Mouse (Mus musculus) embryonic facial prominence, embryonic 14.5 days (tissue): ENCODE measurements at regions not wholly inside any gene's neighbourhood (a gene's known extent, or its start where the extent isn't known, plus 50 kb on each side); places are given as distances from the start of the nearest gene placed in this dataset.
A peak's percentile ranks its signal among the peaks of the same experiment; 100 is the strongest.
"Not testable (repeated sequence)": the region's sequence is repeated elsewhere in the genome, so short reads cannot be mapped to it uniquely, and the experiment has no call there.

Experiments
- ATAC-seq: fragments of 200-750 bp; cut with Nextera tagmentation; 2 replicates; pipeline ENCODE4 v1.8.0; 2017; ENCODE audit warnings: low read depth, moderate number of reproducible peaks, moderate TSS enrichment
- DNase-seq: peaks from one replicate; pipeline ENCODE4 v3.0.0-alpha.2; 2015; ENCODE audit warnings: low spot score
- H3K27ac ChIP-seq: fragments of 300-500 bp; sonication (generic); replicated peaks from 2 replicates; pipeline ENCODE4 v1.5.1; 2014; ENCODE audit warnings: low read depth, mild to moderate bottlenecking, low read length, moderate library complexity
- H3K27me3 ChIP-seq: fragments of 300-500 bp; sonication (generic); replicated peaks from 2 replicates; pipeline ENCODE4 v1.6.1; 2014; ENCODE audit warnings: low read length; ENCODE audit not compliant: control insufficient read depth, insufficient read depth
- H3K36me3 ChIP-seq: fragments of 300-500 bp; sonication (generic); 2 replicates; pipeline ENCODE4 v1.6.1; 2014; ENCODE audit warnings: low read length, mixed read lengths; ENCODE audit not compliant: control insufficient read depth, insufficient read depth
- H3K4me1 ChIP-seq: fragments of 300-500 bp; sonication (generic); 2 replicates; pipeline ENCODE4 v1.6.1; 2014; ENCODE audit warnings: antibody characterized with exemption, low read length; ENCODE audit not compliant: control insufficient read depth, insufficient read depth
- H3K4me2 ChIP-seq: fragments of 300-500 bp; sonication (generic); 2 replicates; pipeline ENCODE4 v1.6.1; 2014; ENCODE audit warnings: low read depth, mild to moderate bottlenecking, low read length, moderate library complexity, mixed read lengths
- H3K4me3 ChIP-seq: fragments of 300-500 bp; sonication (generic); 2 replicates; pipeline ENCODE4 v1.5.1; 2014; ENCODE audit warnings: low read depth, mild to moderate bottlenecking, low read length
- H3K9ac ChIP-seq: fragments of 300-500 bp; sonication (generic); 2 replicates; pipeline ENCODE4 v1.6.1; 2014; ENCODE audit warnings: low read depth, mild to moderate bottlenecking, low read length, moderate library complexity, mixed read lengths
- H3K9me3 ChIP-seq: fragments of 300-500 bp; sonication (generic); 2 replicates; pipeline ENCODE4 v1.6.1; 2016; ENCODE audit warnings: low read length; ENCODE audit not compliant: control insufficient read depth
- whole genome bisulfite sequencing: fragments of 180-500 bp; shearing (Covaris S2); extraction: QIAGEN DNeasy Blood & Tissue Kit; methylation state at CpG from one replicate; pipeline ENCODE4 v1.1.7; 2014; 5-methylcytosine and 5-hydroxymethylcytosine counted together

DNA sequence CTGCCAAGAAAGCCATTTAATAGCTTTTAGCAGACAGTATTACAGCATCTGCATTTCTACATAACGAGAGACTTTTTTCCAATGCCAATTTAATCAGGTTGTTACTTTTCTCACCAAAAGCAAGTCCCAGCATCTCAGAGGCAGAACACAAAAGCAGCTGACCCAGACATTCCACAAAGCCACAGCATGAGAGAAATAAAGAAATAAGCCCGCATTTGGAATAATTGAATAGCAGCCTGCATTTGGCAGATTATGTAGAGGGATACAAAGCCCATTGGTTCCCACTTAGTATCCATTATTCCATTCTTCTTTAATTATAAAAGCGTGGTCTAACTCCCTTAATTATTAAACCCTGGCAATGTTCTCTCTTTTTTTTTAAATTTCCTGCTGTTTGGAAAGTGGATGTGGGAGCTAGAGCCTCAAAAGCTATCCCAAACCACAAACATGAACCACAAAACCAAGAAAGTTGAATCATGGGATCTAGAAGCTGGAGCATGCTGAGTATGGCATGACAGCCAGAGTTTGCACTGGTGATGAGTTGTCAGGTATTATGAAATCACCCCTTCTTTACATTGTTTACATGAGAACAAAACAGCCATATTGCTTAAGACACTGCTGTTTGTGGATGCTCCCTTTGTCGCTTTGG, 247.8 kb upstream of the Irak1bp1 start:
- ATAC-seq (no peak), DNase-seq (peak; percentile 65)
- no peaks in the 10 kb centered on the region for H3K4me1 ChIP-seq
- no peaks in the 10 kb centered on the region for H3K36me3 ChIP-seq
- H3K4me2 ChIP-seq, result no peak overlapping the region
- H3K9ac ChIP-seq, result no peak overlapping the region
- 61% methylated on average over 4 of the region's 4 CpGs for WGBS
- H3K4me3 ChIP-seq, result no peak overlapping the region
- no peaks in the 10 kb centered on the region for H3K27me3 ChIP-seq
- H3K9me3 ChIP-seq, result no peaks in the 10 kb centered on the region
- H3K27ac ChIP-seq, result no peak overlapping the region

DNA sequence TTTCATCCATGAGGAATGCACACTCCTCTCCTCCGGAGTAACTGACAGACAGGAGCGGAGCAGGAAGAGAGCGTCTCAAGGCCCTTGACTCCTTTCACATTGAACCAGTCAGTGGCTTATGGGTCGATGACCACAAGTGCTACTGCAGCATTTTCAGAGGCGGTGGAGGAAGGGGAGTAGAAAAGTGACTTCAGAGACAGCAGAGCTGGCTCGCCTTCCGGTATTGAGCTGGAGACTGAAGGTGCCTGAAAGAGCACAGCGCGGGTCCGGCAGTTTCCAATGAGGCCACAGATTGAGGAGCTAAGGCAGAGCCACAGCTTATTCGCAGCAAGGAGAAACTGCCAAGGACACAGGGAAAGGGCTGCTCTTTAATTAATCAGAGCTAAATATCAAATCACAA, 220.2 kb upstream of the Irak1bp1 start:
- H3K4me2 ChIP-seq, result no peak overlapping the region
- H3K27me3 ChIP-seq, result no peaks in the 10 kb centered on the region
- H3K9ac ChIP-seq, result no peak overlapping the region
- 70% methylated on average over 11 of the region's 11 CpGs for WGBS
- H3K27ac ChIP-seq, result no peak overlapping the region
- no peaks in the 10 kb centered on the region for H3K36me3 ChIP-seq
- H3K9me3 ChIP-seq, result no peaks in the 10 kb centered on the region
- ATAC-seq (no peak), DNase-seq (no peak)
- no peak overlapping the region for H3K4me3 ChIP-seq
- no peaks in the 10 kb centered on the region for H3K4me1 ChIP-seq

DNA sequence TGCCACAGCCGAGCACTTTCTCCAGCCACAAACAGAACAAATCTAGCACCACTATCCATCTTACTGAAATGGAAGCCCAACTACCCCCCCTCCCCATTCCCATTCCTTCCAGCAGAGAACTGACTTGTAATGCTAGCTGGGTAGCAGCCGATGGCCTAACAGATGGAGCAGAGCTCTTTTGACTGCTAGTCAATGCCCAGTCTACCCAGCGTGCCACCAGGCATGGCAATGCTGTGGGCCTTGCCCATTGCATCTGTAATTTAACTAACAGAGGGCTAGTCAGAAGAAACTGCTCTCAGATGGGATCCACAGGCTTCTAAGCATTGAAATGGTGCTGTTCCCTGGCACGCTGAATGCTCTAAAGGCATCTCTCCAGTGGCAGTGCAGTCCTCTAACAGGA, 219.4 kb upstream of the Irak1bp1 start:
- 76% methylated on average over 4 of the region's 4 CpGs for WGBS
- H3K27me3 ChIP-seq, result no peaks in the 10 kb centered on the region

DNA sequence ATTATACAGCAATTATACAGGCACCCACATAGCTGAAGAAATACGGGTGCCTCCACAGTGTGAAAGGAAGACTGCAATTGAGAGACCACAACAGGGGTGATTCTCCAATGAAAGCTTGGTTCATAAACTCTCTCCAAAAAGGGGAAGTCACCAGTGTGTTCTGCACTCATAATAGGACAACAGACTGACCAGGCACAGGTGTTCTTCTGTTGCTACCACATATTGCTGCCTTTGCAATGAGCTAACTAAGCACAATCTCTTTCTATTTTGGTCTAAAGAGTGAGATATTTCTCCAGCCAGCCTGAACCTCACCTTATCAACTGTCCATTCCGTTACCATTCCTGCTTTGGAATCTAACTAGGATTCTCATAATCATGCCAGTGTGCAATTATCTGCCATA, 216.8 kb upstream of the Irak1bp1 start:
- DNase-seq (no peak), ATAC-seq (no peak)
- Histone ChIP-seq H3K27me3 (no peaks in the 10 kb centered on the region), H3K27ac (no peak overlapping the region), H3K36me3 (no peaks in the 10 kb centered on the region), H3K4me3 (no peak overlapping the region), H3K4me1 (no peaks in the 10 kb centered on the region), H3K4me2 (no peak overlapping the region), H3K9me3 (no peaks in the 10 kb centered on the region), H3K9ac (no peak overlapping the region)
- 81% methylated on average over 2 of the region's 2 CpGs for WGBS

More for the DNA sequence above, 219.4 kb upstream of the Irak1bp1 start:
- Histone ChIP-seq H3K4me3 (no peak overlapping the region), H3K27ac (no peak overlapping the region), H3K9ac (no peak overlapping the region), H3K4me2 (no peak overlapping the region), H3K9me3 (no peaks in the 10 kb centered on the region), H3K36me3 (no peaks in the 10 kb centered on the region), H3K4me1 (no peaks in the 10 kb centered on the region)
- ATAC-seq (no peak), DNase-seq (no peak)

DNA sequence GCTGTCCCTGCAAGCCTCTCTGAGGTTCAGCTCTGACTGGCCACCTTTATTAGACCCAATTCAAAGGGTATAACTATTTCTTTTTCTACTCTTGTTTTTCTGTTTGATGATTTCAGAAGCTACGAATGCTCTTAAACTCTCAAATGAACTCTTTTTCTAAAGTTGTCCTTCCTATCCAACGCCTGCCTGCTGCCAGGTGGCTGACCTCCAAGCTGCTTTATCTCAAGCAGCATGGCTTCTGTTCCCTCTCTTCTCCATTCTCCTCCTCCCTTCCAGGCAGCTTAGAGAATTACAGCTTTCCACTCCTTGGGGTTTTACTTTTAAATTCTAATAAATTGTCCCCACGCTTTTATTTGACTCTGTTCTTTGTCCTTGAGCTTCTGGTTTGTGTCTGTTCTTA, 196.9 kb upstream of the Irak1bp1 start:
- 79% methylated on average over 3 of the region's 3 CpGs for WGBS
- ATAC-seq, result no peak
- H3K27me3 ChIP-seq, result no peaks in the 10 kb centered on the region

DNA sequence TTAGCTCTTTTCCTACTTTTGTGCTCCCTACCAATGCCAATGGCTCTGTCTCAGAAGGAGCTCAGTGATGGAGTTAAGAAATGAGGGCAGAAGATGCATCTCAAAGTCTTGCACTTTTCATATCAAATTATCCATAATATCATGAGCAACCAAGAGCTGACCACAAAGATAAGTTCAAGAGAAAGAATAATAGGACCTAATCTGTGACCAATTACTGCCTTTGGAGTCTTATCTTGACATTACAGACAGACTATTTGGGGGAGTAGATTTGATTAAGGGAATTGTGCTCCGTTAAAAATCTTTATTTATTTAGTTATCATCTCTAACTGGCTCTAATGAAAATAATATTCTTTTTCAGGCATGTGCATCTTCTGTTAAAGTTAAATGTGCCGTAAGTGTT, 189.1 kb upstream of the Irak1bp1 start:
- Histone ChIP-seq H3K4me3 (no peak overlapping the region), H3K27me3 (no peaks in the 10 kb centered on the region), H3K9me3 (no peaks in the 10 kb centered on the region), H3K27ac (no peak overlapping the region), H3K36me3 (no peaks in the 10 kb centered on the region), H3K4me2 (no peak overlapping the region), H3K4me1 (no peaks in the 10 kb centered on the region), H3K9ac (no peak overlapping the region)
- DNase-seq (no peak), ATAC-seq (no peak)
- WGBS, result 80% methylated on average over 2 of the region's 2 CpGs

More for the DNA sequence above, 196.9 kb upstream of the Irak1bp1 start:
- Histone ChIP-seq H3K36me3 (no peaks in the 10 kb centered on the region), H3K27ac (no peak overlapping the region), H3K4me2 (no peak overlapping the region), H3K4me3 (no peak overlapping the region), H3K9me3 (no peaks in the 10 kb centered on the region), H3K4me1 (no peaks in the 10 kb centered on the region), H3K9ac (no peak overlapping the region)
- no peak for DNase-seq

DNA sequence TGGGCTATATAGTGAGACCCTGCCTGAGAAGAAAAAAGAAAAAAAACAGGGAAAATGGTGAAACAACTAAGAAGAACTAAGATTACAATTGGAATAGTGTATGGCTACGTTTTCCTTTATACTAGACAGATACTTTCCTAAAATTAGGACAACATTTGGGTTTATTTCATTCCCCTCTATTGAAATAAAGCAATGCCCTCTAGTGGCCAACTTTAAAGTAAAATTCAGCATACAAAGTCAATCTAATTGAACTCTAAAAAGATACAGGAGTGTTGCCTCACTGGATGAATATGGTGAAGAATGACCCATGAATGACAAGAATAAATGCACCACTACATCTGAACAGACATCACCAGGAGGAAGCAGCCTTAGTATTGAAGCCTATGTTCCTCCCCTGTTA, 185.4 kb upstream of the Irak1bp1 start:
- Histone ChIP-seq H3K4me1 (no peaks in the 10 kb centered on the region), H3K4me3 (no peak overlapping the region), H3K27ac (no peak overlapping the region), H3K9me3 (no peaks in the 10 kb centered on the region), H3K36me3 (no peaks in the 10 kb centered on the region), H3K9ac (no peak overlapping the region), H3K4me2 (no peak overlapping the region), H3K27me3 (no peaks in the 10 kb centered on the region)
- peak; percentile 69 for DNase-seq
- WGBS, result 5% methylated on average over 1 of the region's 1 CpGs
- no peak for ATAC-seq

DNA sequence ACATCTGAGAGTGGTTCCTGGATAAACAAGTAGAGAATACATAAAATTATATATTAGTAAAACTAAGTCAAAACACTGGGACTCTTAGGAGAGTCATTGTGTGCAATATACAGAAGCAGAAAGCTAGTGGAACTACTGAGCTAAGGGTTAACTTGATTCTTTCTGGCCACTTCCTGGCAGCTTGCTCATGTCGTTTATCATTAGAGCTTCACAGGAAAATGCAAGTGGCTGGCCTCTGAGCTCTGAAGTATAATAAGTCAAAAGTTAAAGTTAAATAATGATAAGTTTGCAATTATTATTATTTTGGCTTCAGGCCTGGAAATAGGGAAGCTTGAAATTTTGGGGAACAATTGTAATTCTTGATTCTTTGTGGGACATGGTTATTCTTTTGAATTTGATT, 173.8 kb upstream of the Irak1bp1 start:
- DNase-seq, H3K4me1 ChIP-seq, ATAC-seq, H3K9ac ChIP-seq, H3K27me3 ChIP-seq, H3K4me2 ChIP-seq, H3K27ac ChIP-seq, H3K4me3 ChIP-seq, H3K9me3 ChIP-seq, H3K36me3 ChIP-seq: not testable (repeated sequence)
- 11% methylated on average over 1 of the region's 1 CpGs for WGBS

DNA sequence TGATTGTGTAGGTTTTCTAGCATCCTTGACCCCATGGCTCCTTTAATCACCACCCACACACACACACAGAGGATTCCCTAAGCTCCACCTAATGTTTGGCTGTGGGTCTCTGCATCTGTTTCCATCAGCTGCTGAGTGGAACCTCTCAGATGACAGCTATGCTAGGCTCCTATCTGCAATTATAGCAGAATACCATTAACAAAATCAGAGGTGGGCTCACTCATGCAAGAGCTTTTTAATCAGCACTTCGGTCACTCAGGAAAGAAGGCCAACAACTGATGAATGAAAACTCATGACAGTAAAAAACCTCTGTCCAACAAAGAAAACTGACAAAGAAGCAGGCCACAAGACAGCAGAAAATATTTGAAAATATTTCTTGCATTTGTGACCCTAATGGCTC, 147.1 kb upstream of the Irak1bp1 start:
- Histone ChIP-seq H3K4me1 (no peaks in the 10 kb centered on the region), H3K4me2 (no peak overlapping the region), H3K27ac (no peak overlapping the region), H3K4me3 (no peak overlapping the region), H3K36me3 (no peaks in the 10 kb centered on the region), H3K9me3 (no peaks in the 10 kb centered on the region), H3K27me3 (no peaks in the 10 kb centered on the region), H3K9ac (no peak overlapping the region)
- 71% methylated on average over 1 of the region's 1 CpGs for WGBS
- ATAC-seq (peak; percentile 37; the same call in 1 of the 2 replicates), DNase-seq (peak; percentile 11)
